14 mouse cellular contexts compared by ENCODE assay signal in the genomic region with DNA sequence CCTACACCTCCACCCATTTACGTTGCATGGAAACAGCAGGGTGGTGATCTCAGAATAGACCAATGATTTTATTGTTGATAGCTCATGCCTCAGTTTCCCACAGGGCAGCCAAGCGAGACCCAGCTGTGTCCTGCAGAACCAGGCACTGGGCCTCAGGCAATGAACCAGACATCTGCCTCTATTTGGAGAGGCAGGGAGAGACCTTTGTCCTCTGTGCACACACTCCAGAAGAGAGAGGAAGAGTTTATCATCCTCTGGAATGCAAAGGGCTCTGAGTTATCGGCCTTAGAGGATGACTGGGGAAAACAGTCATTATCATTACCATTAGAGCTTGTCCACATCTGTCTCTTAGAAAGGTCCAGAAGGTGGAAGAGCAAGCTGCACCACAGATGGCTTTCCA.
"Had no signal": no experiment of that assay in that cellular context is flagged by ENCODE, and none has a peak within 500 bp of the region (broad histone marks: within the 10 kb centered on the region; RNA-seq: fewer than 3 reads in every experiment).

No protein-coding gene starts in this region.

- H3K4me2 ChIP-seq: liver, embryonic 11.5 days; lung, embryonic 14.5 days; midbrain, embryonic 12.5 days; midbrain, embryonic 15.5 days; neural tube, embryonic 13.5 days had no signal

- DNase-seq: layer of hippocampus, postnatal 36 days; lung, embryonic 14.5 days; retina, postnatal 1 day; thymus, adult 18-20 months; thymus, postnatal 14 days; thymus, postnatal 4 days had no signal

- H3K9me3 ChIP-seq: midbrain, embryonic 12.5 days; midbrain, embryonic 15.5 days; neural tube, embryonic 13.5 days had no signal

- H3K4me3 ChIP-seq: left cerebral cortex, adult 2 months; midbrain, embryonic 12.5 days; midbrain, embryonic 15.5 days; neural tube, embryonic 13.5 days had no signal

- H3K36me3 ChIP-seq: midbrain, embryonic 12.5 days; midbrain, embryonic 15.5 days; neural tube, embryonic 13.5 days had no signal

- H3K9ac ChIP-seq: lung, embryonic 14.5 days; midbrain, embryonic 12.5 days; midbrain, embryonic 15.5 days; neural tube, embryonic 13.5 days had no signal

- H3K27ac ChIP-seq: kidney, postnatal 0 days; left cerebral cortex, adult 2 months; macrophage; midbrain, embryonic 12.5 days; midbrain, embryonic 15.5 days; neural tube, embryonic 13.5 days had no signal

- H3K27me3 ChIP-seq: midbrain, embryonic 12.5 days; midbrain, embryonic 15.5 days; neural tube, embryonic 13.5 days had no signal

- ATAC-seq: lung, postnatal 0 days; midbrain, embryonic 15.5 days had no signal

- H3K4me1 ChIP-seq: midbrain, embryonic 12.5 days; midbrain, embryonic 15.5 days; neural tube, embryonic 13.5 days had no signal
